Mouse (Mus musculus): ENCODE measurements around the gene Slc3a1. TPM values are rescaled to one million over a fixed set of nuclear protein-coding genes. Genes with fewer than 3 reads are reported as not detected.

Slc3a1 gene
- polyA plus RNA-seq, 1 experiment from 2014 or later: 0.16 TPM

DNA sequence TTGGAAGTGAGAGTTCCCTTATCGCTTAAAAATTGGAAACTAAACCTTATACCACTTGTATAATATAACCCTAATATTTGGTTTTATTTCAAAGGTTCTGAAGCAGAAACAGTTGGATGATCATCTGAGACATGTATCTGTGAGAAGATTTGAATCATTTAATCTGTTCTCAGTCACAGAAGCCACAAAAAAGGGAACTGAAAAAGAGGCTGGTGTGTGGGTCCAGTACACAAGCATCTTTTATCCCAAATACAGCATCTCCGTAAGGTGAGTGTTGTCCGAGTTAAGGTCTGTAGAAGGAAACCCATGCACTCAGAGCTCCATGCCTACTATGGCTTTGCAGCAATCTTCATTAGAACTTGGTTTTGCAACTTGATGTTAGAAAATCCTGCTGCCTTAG is 68.2 kb downstream of the Slc3a1 start:
- H3K36me3 ChIP-seq (ENCODE audit: control insufficient read depth, insufficient read depth, low read length): peaks cover 9% of the 10 kb centered on the region; the same call in 1 of the 2 replicates
- H3K4me2 ChIP-seq (ENCODE audit: low read depth, severe bottlenecking): no peak overlapping the region
- no peak overlapping the region for H3K4me3 ChIP-seq (ENCODE audit: low read depth, low read length)
- no peak for ATAC-seq (ENCODE audit: insufficient number of reproducible peaks, low FRiP score, low TSS enrichment, low read depth)
- peaks cover 1% of the 10 kb centered on the region; the same call in 1 of the 2 replicates for H3K4me1 ChIP-seq (ENCODE audit: control insufficient read depth, insufficient read depth, low read length)
- H3K9ac ChIP-seq (ENCODE audit: low read length): no peak overlapping the region
- no peak overlapping the region for H3K27ac ChIP-seq (replicated peaks; ENCODE audit: low read depth, low read length)
- 97% methylated on average over 3 of the region's 3 CpGs for WGBS
- no peak for DNase-seq (ENCODE audit: low spot score)
- no peaks in the 10 kb centered on the region for H3K9me3 ChIP-seq (ENCODE audit: control insufficient read depth, low read length)
- no peaks in the 10 kb centered on the region for H3K27me3 ChIP-seq (ENCODE audit: control insufficient read depth, insufficient read depth, low read length)

DNA sequence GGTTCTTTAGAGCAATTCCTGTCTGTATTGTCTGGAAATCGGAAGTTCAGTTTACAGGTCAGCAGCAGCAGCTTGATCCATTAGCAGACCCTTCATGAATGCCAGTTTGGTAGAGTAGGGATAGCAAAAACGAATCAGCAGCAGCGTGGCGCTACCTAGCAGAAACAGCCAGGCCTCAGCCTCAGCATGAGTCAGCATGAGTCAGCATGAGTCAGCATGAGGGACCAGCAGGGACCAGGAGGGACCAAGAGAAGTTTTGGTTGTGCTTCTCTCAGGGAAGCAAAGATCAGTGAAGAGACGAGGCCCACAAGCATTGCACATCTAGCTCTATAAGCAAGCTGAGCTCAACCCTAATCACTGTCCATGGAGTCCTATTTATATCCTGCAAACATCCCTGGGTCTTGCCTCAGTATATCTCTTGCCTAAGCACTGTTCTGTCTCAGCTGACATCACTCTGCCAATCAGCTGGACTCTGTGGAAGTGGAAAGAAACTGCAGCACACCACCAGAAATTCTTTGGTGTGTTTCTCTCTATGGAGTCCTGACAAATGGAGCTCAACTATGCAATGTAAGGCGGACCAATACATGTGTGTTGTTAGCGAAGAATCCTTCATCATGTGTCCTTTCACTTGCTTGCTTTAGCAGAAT is 70.6 kb downstream of the Slc3a1 start:
- Histone ChIP-seq H3K4me1 (ENCODE audit: control insufficient read depth, insufficient read depth, low read length) (no peaks in the 10 kb centered on the region), H3K4me2 (ENCODE audit: low read depth, severe bottlenecking) (no peak overlapping the region), H3K27ac (replicated peaks; ENCODE audit: low read depth, low read length) (no peak overlapping the region), H3K4me3 (ENCODE audit: low read depth, low read length) (no peak overlapping the region), H3K9ac (ENCODE audit: low read length) (no peak overlapping the region), H3K36me3 (ENCODE audit: control insufficient read depth, insufficient read depth, low read length) (peaks cover 9% of the 10 kb centered on the region; the same call in 1 of the 2 replicates), H3K9me3 (ENCODE audit: control insufficient read depth, low read length) (no peaks in the 10 kb centered on the region), H3K27me3 (ENCODE audit: control insufficient read depth, insufficient read depth, low read length) (no peaks in the 10 kb centered on the region)
- DNase-seq (ENCODE audit: low spot score) (no peak), ATAC-seq (ENCODE audit: insufficient number of reproducible peaks, low FRiP score, low TSS enrichment, low read depth) (no peak)
- 94% methylated on average over 7 of the region's 7 CpGs for WGBS

DNA sequence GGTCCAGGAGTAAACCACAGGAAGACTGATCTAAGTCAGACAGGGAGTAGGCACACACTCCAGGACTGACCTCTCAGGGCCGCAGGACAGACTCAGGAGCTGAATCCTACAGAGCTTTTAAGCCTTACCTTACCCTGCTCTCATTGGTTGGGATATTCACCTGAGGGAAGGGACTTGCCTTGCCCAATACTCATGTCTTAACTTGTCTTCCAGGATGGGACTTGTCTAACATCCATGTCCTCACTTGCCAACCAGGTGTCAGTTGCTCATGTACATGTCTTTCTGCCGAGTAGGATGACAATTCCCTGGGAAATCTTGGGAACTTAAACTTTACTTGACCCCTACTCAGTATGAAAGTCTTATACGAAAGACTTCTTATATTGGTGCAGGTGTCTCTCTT is 72.1 kb downstream of the Slc3a1 start:
- H3K27ac ChIP-seq (replicated peaks; ENCODE audit: low read depth, low read length): no peak overlapping the region
- ATAC-seq (ENCODE audit: insufficient number of reproducible peaks, low FRiP score, low TSS enrichment, low read depth): no peak
- H3K4me3 ChIP-seq (ENCODE audit: low read depth, low read length): no peak overlapping the region
- no peaks in the 10 kb centered on the region for H3K27me3 ChIP-seq (ENCODE audit: control insufficient read depth, insufficient read depth, low read length)
- DNase-seq (ENCODE audit: low spot score): no peak
- WGBS: 83% methylated on average over 3 of the region's 3 CpGs
- H3K36me3 ChIP-seq (ENCODE audit: control insufficient read depth, insufficient read depth, low read length): peaks cover 9% of the 10 kb centered on the region; the same call in 1 of the 2 replicates
- H3K4me2 ChIP-seq (ENCODE audit: low read depth, severe bottlenecking): no peak overlapping the region
- no peak overlapping the region for H3K9ac ChIP-seq (ENCODE audit: low read length)
- H3K4me1 ChIP-seq (ENCODE audit: control insufficient read depth, insufficient read depth, low read length): no peaks in the 10 kb centered on the region
- no peaks in the 10 kb centered on the region for H3K9me3 ChIP-seq (ENCODE audit: control insufficient read depth, low read length)

DNA sequence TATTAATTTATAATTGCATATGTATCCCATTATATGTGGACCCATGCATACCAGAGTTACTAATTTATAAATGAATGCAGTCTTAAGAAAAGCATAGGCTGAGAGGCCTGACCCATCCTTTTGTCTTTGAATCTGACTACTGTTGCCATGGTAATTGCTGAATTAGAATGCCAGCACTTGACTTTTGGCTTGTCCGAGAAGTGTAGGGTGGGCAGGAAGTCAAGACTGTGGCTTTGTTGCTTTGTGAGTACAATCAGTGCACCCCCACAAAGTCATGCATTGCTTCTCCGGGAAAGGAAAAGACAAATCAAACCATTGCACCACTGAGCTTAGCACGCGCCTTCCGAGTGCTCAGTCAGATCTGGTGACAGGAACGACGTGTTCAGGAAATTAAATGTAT is 73.6 kb downstream of the Slc3a1 start:
- WGBS: 84% methylated on average over 7 of the region's 7 CpGs
- Histone ChIP-seq H3K27me3 (ENCODE audit: control insufficient read depth, insufficient read depth, low read length) (no peaks in the 10 kb centered on the region), H3K27ac (replicated peaks; ENCODE audit: low read depth, low read length) (no peak overlapping the region), H3K4me2 (ENCODE audit: low read depth, severe bottlenecking) (no peak overlapping the region), H3K9ac (ENCODE audit: low read length) (no peak overlapping the region), H3K4me1 (ENCODE audit: control insufficient read depth, insufficient read depth, low read length) (no peaks in the 10 kb centered on the region), H3K4me3 (ENCODE audit: low read depth, low read length) (no peak overlapping the region), H3K9me3 (ENCODE audit: control insufficient read depth, low read length) (no peaks in the 10 kb centered on the region), H3K36me3 (ENCODE audit: control insufficient read depth, insufficient read depth, low read length) (peaks cover 9% of the 10 kb centered on the region; the same call in 1 of the 2 replicates)
- DNase-seq (ENCODE audit: low spot score): no peak
- ATAC-seq (ENCODE audit: insufficient number of reproducible peaks, low FRiP score, low TSS enrichment, low read depth): no peak

DNA sequence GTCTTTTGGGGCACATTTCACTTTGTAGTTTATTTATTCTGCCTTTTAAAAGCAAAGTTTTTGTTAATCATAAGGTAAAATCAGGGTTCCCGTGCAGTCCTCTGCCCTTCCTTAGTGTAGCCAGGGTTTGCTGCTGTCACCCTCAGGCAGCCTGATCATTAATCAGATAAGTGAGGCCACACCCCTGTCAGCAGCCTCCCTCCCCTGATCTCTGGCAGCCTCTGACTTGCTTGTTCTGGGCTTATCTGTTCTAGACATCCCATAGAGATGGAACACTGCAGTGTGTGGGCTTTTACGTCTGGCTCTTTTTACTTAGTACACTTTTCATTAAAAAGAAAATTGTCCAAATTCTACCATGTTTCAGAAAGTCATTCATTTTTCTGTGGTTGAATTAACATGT is 75.1 kb downstream of the Slc3a1 start:
- DNase-seq (ENCODE audit: low spot score): no peak
- H3K27ac ChIP-seq (replicated peaks; ENCODE audit: low read depth, low read length): no peak overlapping the region

DNA sequence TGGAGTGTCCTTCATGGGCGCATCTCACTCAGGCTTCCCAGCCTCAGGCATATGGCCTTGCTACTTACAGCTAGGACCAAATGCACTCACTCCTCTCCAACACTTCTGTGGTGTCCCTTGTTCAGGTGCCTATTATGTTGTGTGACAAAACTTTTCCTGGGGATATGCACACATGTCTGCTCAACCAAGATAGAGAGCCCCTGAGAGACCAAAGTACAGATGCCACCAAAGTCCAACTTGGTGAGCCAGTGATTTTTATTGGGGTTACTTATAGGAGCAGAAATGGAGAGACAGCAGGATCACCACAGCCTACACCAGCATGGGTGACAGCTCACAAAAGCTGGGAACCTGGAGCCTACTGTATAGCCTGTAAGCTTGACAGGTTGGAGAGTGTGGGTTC is 82.5 kb downstream of the Slc3a1 start:
- no peak overlapping the region for H3K9ac ChIP-seq (ENCODE audit: low read length)
- ATAC-seq (ENCODE audit: insufficient number of reproducible peaks, low FRiP score, low TSS enrichment, low read depth) (no peak), DNase-seq (ENCODE audit: low spot score) (no peak)
- H3K4me1 ChIP-seq (ENCODE audit: control insufficient read depth, insufficient read depth, low read length): no peaks in the 10 kb centered on the region
- H3K4me2 ChIP-seq (ENCODE audit: low read depth, severe bottlenecking): no peak overlapping the region
- no peak overlapping the region for H3K27ac ChIP-seq (replicated peaks; ENCODE audit: low read depth, low read length)
- H3K9me3 ChIP-seq (ENCODE audit: control insufficient read depth, low read length): no peaks in the 10 kb centered on the region
- 97% methylated on average over 1 of the region's 1 CpGs for WGBS
- H3K36me3 ChIP-seq (ENCODE audit: control insufficient read depth, insufficient read depth, low read length): no peaks in the 10 kb centered on the region
- H3K27me3 ChIP-seq (ENCODE audit: control insufficient read depth, insufficient read depth, low read length): no peaks in the 10 kb centered on the region
- H3K4me3 ChIP-seq (ENCODE audit: low read depth, low read length): no peak overlapping the region

More for the DNA sequence above, 75.1 kb downstream of the Slc3a1 start:
- WGBS: 41% methylated on average over 2 of the region's 2 CpGs
- Histone ChIP-seq H3K4me1 (ENCODE audit: control insufficient read depth, insufficient read depth, low read length) (no peaks in the 10 kb centered on the region), H3K36me3 (ENCODE audit: control insufficient read depth, insufficient read depth, low read length) (peaks cover 5% of the 10 kb centered on the region; the same call in 1 of the 2 replicates), H3K27me3 (ENCODE audit: control insufficient read depth, insufficient read depth, low read length) (no peaks in the 10 kb centered on the region), H3K9me3 (ENCODE audit: control insufficient read depth, low read length) (no peaks in the 10 kb centered on the region), H3K4me2 (ENCODE audit: low read depth, severe bottlenecking) (no peak overlapping the region), H3K4me3 (ENCODE audit: low read depth, low read length) (no peak overlapping the region), H3K9ac (ENCODE audit: low read length) (no peak overlapping the region)
- ATAC-seq (ENCODE audit: insufficient number of reproducible peaks, low FRiP score, low TSS enrichment, low read depth): no peak

DNA sequence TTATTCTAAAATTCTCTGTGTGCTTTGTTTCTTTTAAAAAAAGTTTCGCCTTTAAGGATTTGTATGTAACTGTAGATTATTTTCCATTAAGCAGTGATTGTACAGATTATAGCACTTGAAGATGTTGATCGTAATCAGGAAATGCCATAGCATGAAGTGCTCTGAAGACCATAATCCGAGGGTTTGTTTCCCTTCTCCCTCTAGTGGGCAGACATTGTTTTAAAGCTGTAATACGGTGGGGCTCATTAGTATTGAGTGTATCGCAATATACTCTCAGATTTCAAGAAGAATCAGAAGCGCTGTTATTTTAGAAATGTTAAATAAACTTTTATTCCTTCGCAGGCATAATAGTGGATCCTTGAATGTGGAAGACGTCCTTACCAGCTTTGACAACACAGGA is 85.3 kb downstream of the Slc3a1 start:
- Histone ChIP-seq H3K9ac (ENCODE audit: low read length) (no peak overlapping the region), H3K36me3 (ENCODE audit: control insufficient read depth, insufficient read depth, low read length) (no peaks in the 10 kb centered on the region), H3K4me3 (ENCODE audit: low read depth, low read length) (no peak overlapping the region), H3K27me3 (ENCODE audit: control insufficient read depth, insufficient read depth, low read length) (no peaks in the 10 kb centered on the region), H3K9me3 (ENCODE audit: control insufficient read depth, low read length) (no peaks in the 10 kb centered on the region), H3K4me1 (ENCODE audit: control insufficient read depth, insufficient read depth, low read length) (no peaks in the 10 kb centered on the region), H3K4me2 (ENCODE audit: low read depth, severe bottlenecking) (no peak overlapping the region), H3K27ac (replicated peaks; ENCODE audit: low read depth, low read length) (no peak overlapping the region)
- WGBS: 84% methylated on average over 8 of the region's 8 CpGs
- DNase-seq (ENCODE audit: low spot score) (no peak), ATAC-seq (ENCODE audit: insufficient number of reproducible peaks, low FRiP score, low TSS enrichment, low read depth) (no peak)

Data from limb, embryonic 11.5 days (tissue).